Mouse (Mus musculus) stomach, postnatal 0 days (tissue): ENCODE data around the gene Cand2.

Source experiments
- CTCF ChIP-seq: IDR thresholded peaks from 2 replicates; pipeline ENCODE4 v1.5.1; 2016; ENCODE audit warnings: antibody characterized with exemption, low read depth, mild to moderate bottlenecking, moderate library complexity
- EP300 ChIP-seq: optimal IDR thresholded peaks from 2 replicates; pipeline ENCODE3; 2016; ENCODE audit warnings: antibody characterized with exemption

- TF ChIP-seq CTCF, result no peak
- no peak for TF ChIP-seq EP300
These were observed 14.2 kb upstream of the Cand2 start for GRCm38 (mm10) chr6:115760137-115760536.
